Mouse (Mus musculus): ENCODE results near the gene Cxcl10.

The Cxcl10 gene

GRCm38 (mm10) chr5:92348794-92349413 is at the start of gene Cxcl10:
TSS of gene Cxcl10 (minus strand) at chr5:92348889.
- DNase-seq (ENCODE audit: extremely low read depth, low read depth, low spot score) = no peak

GRCm38 (mm10) chr5:92398153-92398552 is 49.5 kb upstream of the Cxcl10 start:
- DNase-seq (ENCODE audit: extremely low read depth, low read depth, low spot score) = no peak

GRCm38 (mm10) chr5:92396476-92396875 is 47.8 kb upstream of the Cxcl10 start:
- DNase-seq (ENCODE audit: extremely low read depth, low read depth, low spot score) = no peak

GRCm38 (mm10) chr5:92395764-92396163 is 47.1 kb upstream of the Cxcl10 start:
- DNase-seq (ENCODE audit: extremely low read depth, low read depth, low spot score) = no peak

- DNase-seq (ENCODE audit: extremely low read depth, low read depth, low spot score) = no peak
Observed at GRCm38 (mm10) chr5:92393863-92394262, 45.2 kb upstream of the Cxcl10 start.

- no peak for DNase-seq (ENCODE audit: extremely low read depth, low read depth, low spot score)
Observed at GRCm38 (mm10) chr5:92392542-92392941, 43.9 kb upstream of the Cxcl10 start.

- DNase-seq (ENCODE audit: extremely low read depth, low read depth, low spot score) = no peak
Observed at GRCm38 (mm10) chr5:92390615-92391014, 41.9 kb upstream of the Cxcl10 start.

- no peak for DNase-seq (ENCODE audit: extremely low read depth, low read depth, low spot score)
Observed at GRCm38 (mm10) chr5:92389977-92390376, 41.3 kb upstream of the Cxcl10 start.

GRCm38 (mm10) chr5:92387433-92387832 is 38.7 kb upstream of the Cxcl10 start:
- no peak for DNase-seq (ENCODE audit: extremely low read depth, low read depth, low spot score)

GRCm38 (mm10) chr5:92386643-92387042 is 38.0 kb upstream of the Cxcl10 start:
- no peak for DNase-seq (ENCODE audit: extremely low read depth, low read depth, low spot score)

GRCm38 (mm10) chr5:92386102-92386501 is 37.4 kb upstream of the Cxcl10 start:
- DNase-seq (ENCODE audit: extremely low read depth, low read depth, low spot score) = no peak

- no peak for DNase-seq (ENCODE audit: extremely low read depth, low read depth, low spot score)
Observed at GRCm38 (mm10) chr5:92384855-92385254, 36.2 kb upstream of the Cxcl10 start.

- DNase-seq (ENCODE audit: extremely low read depth, low read depth, low spot score) = no peak
Observed at GRCm38 (mm10) chr5:92383747-92384146, 35.1 kb upstream of the Cxcl10 start.

- no peak for DNase-seq (ENCODE audit: extremely low read depth, low read depth, low spot score)
Observed at GRCm38 (mm10) chr5:92382349-92382679, 33.6 kb upstream of the Cxcl10 start.

- no peak for DNase-seq (ENCODE audit: extremely low read depth, low read depth, low spot score)
Observed at GRCm38 (mm10) chr5:92381550-92382348, 33.1 kb upstream of the Cxcl10 start.

GRCm38 (mm10) chr5:92376795-92377405 is 28.2 kb upstream of the Cxcl10 start:
- no peak for DNase-seq (ENCODE audit: extremely low read depth, low read depth, low spot score)

GRCm38 (mm10) chr5:92375368-92375767 is 26.7 kb upstream of the Cxcl10 start:
- no peak for DNase-seq (ENCODE audit: extremely low read depth, low read depth, low spot score)

- DNase-seq (ENCODE audit: extremely low read depth, low read depth, low spot score) = no peak
Observed at GRCm38 (mm10) chr5:92374721-92375142, 26.0 kb upstream of the Cxcl10 start.

- DNase-seq (ENCODE audit: extremely low read depth, low read depth, low spot score) = no peak
Observed at GRCm38 (mm10) chr5:92372605-92373004, 23.9 kb upstream of the Cxcl10 start.

GRCm38 (mm10) chr5:92371361-92371976 is 22.8 kb upstream of the Cxcl10 start:
- no peak for DNase-seq (ENCODE audit: extremely low read depth, low read depth, low spot score)

GRCm38 (mm10) chr5:92370891-92371290 is 22.2 kb upstream of the Cxcl10 start:
- no peak for DNase-seq (ENCODE audit: extremely low read depth, low read depth, low spot score)

- DNase-seq (ENCODE audit: extremely low read depth, low read depth, low spot score) = no peak
Observed at GRCm38 (mm10) chr5:92370392-92370791, 21.7 kb upstream of the Cxcl10 start.

Measured in fat pad, adult 2 months (tissue).